Mouse (Mus musculus) monocyte, adult 5-6 weeks (primary cell): ENCODE measurements around the gene Ak8. TPM values are rescaled to one million over a fixed set of nuclear protein-coding genes. Genes with fewer than 3 reads are reported as not detected.

Source experiments
- ATAC-seq: fragments of 153-309, 156-312 bp; replicated peaks from 2 replicates; pipeline ENCODE4 v1.8.0; 2017; ENCODE audit warnings: mild to moderate bottlenecking; ENCODE audit not compliant: low TSS enrichment, insufficient number of reproducible peaks, severe bottlenecking, poor library complexity, low FRiP score
- total RNA-seq: library from RNA; stranded (forward); fragments of 200-1000, 200-491, 200-594 nt; gene quantifications from 3 replicates; pipeline ENCODE4 v1.2.3, GENCODE M21; 2017

Gene Ak8
- total RNA-seq, 1 experiment from 2014 or later = 1.6 TPM

DNA sequence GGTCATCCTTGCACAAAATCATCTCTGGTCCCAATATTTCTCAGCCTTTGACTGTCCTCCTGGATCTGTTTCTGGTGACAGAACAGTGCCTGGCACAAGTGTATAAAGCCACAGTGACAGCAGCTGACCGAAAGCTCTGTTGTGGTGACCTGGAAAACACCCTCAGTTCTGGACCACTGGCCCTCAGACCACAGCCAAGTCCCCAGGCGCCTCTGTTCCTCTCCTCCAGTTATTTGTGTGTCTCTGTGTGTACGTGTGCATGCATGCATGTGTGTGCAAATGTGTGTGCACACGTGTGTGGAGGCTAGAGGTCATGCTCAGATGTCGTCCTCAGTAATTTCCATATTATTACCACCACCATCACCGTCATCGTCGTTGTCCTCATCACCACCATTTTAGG lies 22.5 kb downstream of the Ak8 start:
- ATAC-seq = no peak

DNA sequence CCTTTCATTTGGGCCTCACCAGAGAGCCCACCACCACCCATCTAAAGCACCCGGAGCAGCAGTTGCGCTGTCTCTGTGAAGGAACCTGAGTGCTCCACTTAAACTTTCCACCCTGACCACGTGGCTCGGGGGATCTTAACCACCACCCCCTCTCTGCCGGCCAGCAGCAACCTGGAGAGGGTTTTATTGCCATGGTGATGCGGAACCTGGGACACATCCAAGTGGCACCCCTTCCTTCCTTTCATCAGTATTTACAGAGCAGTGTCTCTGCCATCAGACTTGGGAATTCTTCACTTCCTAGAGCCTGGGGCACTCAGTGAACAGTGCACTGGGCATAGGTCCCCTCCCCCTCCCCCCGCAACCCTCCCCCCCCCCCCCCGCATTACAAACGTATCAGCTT lies 23.9 kb downstream of the Ak8 start:
- ATAC-seq = no peak

DNA sequence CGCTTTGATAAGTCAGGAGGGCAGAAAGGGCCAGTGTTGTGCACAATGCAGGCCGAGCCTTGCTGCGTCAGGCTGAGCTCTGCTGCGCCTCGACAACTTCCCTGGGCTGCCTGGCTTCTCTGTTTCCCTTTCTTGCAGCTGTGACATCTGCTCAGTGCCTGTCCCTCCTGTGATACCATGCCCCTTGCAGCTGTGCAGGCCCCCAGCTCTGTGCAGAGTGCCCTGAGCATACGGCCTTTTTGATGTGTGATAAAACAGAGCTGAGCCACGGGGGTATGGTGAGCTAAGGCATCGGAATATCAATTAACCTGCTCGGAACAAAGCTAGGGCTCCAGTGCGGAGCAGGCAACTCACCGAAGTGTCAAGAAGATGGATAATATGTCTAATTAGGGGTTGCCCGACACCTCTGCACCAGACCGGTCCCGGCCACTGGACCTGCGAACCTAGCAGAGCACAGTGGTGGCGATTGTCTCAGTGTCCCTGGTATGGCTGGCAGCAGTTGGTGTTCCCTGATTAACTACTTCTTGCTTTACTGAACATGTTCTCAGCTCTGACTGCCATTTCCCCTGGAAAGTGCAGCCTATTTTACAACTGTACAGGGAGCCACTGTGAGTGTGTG lies 27.9 kb downstream of the Ak8 start:
- ATAC-seq = no peak

DNA sequence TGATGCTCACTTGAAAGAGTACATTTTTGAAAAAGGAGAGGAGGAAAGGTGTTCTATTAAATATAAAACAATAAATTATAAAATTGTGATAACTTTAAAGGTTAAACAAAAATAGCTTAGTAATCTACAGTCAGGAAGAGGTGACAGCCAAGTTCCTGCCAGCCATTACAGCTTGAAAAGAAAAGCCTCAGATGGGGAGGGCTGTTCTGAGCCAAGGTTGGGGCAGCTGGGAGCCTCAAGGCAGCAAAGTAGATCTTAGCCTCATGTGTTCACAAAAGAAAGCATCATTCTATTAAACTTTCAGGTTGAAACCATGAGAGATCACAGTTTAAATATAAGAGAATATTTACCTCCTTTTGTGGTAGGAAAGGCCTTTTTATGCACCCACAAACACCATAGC lies 30.7 kb downstream of the Ak8 start:
- no peak for ATAC-seq

DNA sequence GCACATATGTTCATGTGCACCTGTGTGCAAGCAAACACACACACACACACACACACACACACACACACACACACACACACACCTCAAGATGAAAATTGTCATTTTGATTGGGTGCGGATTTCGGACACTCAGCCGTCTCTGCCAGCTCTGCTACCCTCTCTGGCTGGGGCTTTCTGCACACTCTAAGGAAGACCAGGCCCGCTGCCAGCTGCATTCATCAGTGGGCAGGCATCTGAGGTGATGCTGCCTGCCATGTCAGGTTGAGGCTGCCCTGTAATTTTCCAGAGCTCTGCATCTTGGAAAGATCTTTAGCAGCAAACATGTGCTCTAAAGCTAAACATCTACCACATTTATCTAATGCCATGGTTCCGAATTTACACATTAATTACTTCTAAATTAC lies 37.1 kb downstream of the Ak8 start:
- ATAC-seq = no peak

DNA sequence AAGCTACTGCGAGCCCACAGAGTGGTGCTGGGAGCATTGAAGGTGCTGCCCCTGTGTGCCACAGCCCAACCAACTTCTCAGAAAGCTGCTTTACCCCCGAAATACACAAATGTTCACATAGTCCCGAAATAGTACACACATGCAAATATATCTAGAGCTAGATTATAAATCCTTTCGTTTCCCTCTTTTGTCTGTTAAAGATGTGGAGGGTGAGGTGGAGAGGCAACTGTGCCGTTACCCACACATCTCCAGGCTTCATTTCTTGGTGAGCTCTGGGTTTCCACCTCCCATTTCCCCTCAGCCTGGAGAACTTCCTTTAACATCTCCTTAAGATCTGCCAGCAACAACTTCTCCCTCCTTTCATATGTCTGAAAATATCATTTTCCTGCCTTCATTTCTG lies 40.2 kb downstream of the Ak8 start:
- no peak for ATAC-seq

DNA sequence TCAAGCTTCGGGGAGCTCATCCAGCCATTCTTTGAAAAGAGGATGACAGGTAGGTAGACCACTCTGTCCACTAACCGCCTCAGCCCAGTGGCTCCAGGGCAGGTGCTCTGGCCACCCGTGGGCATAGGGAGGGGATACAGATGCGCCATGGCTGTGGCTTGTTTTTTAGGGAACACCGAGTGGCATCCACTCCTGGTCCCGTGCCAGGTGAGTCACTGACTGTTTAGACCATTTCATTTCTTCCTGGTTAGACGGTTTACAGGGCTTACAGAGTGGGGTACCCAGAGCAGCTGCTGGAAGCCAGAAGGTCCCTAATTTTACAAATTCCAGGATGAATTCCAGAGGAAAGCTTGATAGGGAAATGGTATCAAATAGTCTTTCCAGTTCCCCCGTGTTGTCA lies 42.7 kb downstream of the Ak8 start:
- no peak for ATAC-seq

DNA sequence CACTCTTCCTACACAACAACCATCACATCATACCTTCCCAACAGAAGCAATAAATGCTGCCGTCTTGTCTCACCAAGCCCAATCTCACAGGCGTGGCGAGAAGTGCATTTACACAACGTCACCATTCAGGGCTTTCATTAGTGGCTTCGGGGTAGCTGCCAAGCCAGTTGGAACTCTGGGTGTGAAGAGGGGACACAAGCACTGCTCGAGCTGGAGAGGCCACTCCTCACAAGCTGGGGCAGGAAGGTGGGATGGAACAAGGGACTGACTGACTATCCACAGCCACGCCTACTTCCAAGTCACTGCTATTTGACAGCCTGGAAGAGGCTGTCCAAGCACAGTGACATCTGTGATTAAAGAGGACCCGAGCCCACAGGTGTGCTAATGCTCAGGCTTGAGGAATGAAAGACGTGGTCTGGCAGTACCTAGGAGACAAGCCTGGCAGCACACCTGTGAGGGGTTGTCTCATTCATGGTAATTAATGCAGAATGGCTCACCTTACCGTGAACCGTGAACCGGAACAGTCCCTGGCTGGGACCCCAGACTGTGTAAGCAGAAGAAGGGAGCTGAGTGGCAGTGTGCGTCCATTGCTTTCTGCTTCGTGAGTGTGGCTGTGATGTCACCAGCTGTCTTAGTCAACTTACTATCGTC lies 46.8 kb downstream of the Ak8 start:
- no peak for ATAC-seq

DNA sequence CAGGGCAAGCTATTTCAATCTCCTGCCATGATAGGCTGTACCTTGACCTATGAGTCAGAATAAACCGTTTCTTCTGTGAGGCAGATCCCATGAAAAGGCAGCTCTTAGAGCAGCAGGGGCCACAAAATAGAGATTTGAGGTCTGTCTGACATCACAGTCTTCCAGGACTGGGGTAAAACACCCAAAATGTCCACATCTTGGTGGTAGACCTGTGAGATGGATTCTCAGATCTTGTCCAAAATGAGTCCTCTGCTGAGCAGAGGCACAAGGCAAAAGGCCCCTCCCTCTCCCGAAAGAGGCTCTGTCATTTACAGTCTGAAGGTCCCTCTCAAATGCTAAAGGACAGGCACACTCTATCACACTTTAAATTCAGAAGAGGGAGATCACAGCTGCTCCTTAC lies 47.7 kb downstream of the Ak8 start:
- no peak for ATAC-seq

DNA sequence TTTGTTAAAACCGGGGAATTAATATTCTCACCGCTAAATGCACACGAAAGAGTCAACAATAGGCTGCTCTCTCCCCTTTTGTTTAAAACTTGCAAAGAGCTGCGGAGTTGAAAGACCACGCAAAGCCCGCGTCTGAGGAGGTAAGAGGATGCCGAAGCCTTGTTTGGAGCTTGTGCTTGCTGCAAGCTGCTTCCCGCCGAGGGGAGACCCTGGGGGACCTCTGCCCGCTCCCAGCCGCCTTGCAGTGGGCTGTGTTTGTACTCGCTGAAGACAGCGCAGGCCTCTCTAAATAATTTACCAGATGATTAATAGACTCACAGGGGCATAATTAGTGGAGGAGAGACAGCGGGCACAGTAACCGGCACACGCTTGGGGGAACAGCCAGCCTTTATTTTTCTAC lies 51.2 kb downstream of the Ak8 start:
- ATAC-seq = no peak

DNA sequence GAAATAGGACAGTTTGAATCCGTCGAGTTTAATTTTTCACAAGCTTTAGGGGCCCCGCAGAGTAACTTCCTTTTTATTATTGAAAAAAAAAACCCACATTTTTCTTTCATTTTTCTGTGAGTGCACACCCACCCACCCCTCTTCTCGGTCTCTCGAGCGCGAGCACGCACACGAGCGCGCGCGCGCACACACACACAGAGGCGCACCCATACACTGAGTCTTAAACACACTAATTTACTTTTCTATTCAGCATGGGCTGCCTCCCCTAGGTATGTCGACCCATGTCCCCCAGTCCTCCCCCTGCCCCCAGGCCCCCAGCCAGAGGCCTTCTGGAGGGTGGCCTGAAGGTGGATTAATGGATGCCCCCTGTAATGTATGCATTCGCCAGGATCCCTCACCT lies 51.7 kb downstream of the Ak8 start:
- no peak for ATAC-seq

DNA sequence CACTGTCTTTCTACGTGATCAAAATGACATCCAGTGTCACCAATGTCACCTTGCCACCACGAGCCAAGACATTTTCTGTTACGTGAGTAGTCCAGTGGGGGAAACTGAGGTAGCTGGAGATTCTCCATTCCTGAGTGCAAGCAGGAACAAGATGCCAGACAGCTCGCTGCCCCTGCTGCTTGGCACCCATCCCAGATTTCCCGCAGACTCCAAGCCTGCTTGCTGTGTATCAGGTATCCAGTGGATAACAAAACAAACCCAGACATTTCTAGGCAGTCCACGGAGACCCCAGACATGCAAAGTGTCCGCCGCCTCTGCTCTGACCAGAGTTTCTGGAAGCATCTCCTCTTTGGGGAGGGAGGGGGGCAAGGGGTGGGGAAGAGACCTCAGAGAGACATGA lies 52.4 kb downstream of the Ak8 start:
- no peak for ATAC-seq

DNA sequence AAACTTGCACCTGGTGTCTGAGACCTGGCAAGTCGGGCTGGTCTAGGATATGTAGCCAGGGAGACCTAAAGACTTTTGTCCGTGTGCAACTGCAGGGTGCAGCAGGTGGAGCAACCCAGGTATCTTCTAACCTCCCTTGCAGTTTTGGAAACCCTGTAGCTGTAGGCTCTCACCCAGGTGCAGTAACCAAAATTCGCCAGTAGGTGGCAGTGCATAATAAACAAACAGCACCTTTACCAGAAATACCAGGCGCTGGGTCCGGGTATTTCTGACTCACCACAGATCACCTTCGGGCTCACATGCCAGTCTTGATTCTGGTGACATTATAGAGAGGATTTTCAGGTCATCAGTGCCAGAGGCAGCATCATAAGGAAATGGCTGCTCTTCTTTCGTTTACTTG lies 55.5 kb downstream of the Ak8 start:
- peak; percentile 64; the same call in 1 of the 2 replicates for ATAC-seq

DNA sequence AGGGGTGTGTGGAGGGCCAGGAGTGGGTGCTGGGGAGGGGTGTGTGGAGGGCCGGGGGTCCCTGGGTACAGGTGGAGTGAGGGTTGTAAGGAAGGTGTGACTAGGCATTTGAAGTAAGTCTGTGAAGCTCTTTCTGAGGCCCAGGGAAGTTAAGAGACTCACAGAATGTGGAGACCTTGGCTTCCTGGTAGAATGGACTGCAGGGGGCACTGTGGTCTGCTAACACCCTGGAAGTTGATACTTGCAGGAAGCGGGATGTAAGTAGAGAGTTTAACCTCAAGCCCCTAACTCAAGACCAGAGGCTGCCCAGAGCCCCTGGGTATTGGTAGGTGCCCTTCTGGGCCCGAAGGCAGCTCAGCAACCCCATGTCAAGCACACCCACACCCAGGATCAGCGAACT lies 56.2 kb downstream of the Ak8 start:
- ATAC-seq = no peak

DNA sequence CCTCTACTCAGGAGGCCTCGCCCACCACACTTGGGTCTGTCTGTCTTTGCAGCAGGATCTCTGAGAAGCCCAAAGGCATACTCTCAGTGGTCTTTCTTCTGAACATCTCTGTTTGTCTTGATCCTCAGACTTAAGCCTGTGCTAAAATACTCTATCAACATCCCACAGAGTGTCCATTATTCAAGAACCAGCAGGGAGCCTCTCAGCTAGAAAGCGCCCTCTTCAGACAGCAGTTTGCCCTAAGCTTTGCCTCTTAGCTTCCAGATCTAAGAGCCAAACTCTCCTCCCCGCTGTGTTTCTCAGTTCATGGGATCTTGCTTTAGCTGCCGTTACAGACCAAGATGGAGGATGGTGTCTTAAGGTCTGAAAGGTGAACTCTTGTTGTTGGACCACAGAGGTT lies 59.5 kb downstream of the Ak8 start:
- no peak for ATAC-seq

DNA sequence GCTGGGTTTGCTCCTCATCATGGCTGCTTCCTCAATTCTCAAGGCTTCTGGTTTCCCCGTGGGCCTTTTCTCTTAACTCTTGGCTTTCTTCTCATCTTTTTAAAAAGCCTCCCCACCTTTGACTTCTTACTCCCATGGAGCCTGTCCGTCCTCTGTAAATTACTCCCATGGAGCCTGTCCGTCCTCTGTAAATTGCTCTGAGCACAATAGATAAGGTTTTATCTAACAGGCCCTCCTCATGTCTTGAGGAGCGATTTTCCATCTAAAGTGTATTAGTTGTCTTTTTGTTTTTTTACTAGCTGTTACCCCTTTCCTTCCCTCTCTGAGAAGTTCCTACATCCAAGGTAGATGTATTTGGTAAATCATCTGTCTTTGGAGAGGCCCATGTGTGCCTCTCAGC lies 66.6 kb downstream of the Ak8 start:
- no peak for ATAC-seq

DNA sequence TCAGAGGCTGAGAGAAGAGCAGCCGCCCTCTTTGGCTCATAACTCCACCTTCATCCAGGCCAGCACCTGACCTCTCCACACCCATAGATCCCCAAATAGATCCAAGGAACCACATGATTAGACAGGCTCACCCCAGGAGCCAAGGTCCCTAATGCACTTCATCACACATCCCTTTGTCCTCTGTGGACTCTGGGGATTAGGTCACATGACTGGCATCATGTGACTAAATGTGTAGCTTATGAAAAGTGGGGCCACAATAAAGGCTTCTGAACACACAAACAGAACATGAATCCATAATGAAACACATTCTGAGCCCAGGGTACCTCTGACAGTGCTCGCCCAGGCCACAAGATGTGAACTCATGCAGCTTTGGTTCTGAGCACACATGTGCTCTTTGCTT lies 67.1 kb downstream of the Ak8 start:
- ATAC-seq = no peak

DNA sequence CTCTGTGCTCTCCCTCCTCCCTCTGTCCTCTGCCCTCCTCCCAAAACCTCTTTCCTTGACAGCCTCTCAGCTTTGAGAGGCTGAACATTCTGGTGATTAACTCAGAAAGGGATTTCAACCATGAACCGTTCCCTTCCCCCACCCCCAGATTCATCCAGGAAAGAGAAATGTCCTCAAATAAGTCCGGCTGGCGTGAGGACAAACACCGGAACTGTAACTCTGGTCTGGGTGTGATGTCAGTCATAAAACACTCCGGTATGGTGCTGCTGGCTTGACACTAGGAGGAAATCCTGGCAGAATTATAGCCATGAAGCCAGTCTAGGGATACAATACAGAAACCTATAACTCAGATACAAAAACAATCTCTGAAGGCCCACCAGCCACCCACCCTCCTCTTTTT lies 70.7 kb downstream of the Ak8 start:
- no peak for ATAC-seq

DNA sequence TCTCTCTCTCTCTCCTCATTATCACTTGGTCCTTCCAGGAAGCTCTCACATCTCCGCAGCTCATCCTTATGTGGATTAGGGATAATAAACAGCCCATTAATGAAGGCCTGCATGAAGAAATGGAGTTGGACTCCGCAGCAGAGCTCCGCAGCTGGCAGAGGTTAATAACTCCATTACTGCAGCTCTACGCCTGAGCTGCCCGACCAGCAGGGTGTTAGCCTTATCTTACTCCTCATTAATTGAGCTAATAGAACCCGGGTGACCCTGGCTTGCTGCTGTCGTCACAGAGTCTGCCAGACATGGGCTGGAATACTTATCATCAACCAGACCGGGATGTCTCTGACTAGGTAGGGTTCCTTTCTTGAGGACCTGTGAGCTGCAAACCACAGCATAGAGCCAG lies 74.1 kb downstream of the Ak8 start:
- no peak for ATAC-seq

DNA sequence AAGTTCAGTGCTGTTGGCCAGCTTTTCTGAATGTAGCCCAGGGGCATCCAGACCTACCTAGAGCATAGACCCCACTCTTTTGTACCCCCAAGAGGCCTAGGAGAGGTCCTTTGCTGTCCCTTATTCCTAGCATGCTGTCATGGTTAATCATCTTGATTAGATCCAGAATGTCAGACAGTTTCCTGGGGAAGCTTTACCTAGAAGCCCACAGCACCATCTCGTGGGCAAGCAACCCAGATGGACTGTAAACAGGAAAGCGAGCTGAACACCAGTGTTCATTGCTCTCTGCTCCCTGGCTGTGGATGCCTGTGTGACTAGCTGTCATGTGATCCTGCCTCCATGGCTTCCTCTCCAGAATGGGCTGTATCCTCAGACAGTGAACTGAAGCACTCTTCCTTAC lies 76.8 kb downstream of the Ak8 start:
- no peak for ATAC-seq
